Mouse (Mus musculus) cerebellum, adult 9-10 months (tissue): ENCODE data around the gene Cpne4.

Experiments used
- DNase-seq: peaks from one replicate; pipeline ENCODE4 v3.0.0; 2022

Gene Cpne4

GRCm38 (mm10) chr9:104546986-104547385, at the start of gene Cpne4:
Cpne4 (plus strand) TSS chr9:104547286.
- no peak for DNase-seq

- DNase-seq: no peak
Measured at GRCm38 (mm10) chr9:104515187-104515586, 31.9 kb upstream of the Cpne4 start.

- no peak for DNase-seq
Measured at GRCm38 (mm10) chr9:104535508-104535907, 11.6 kb upstream of the Cpne4 start.

- DNase-seq: no peak
Measured at GRCm38 (mm10) chr9:104565815-104566214, 18.7 kb downstream of the Cpne4 start.

- no peak for DNase-seq
Measured at GRCm38 (mm10) chr9:104566468-104566867, 19.4 kb downstream of the Cpne4 start.

GRCm38 (mm10) chr9:104567096-104567495, 20.0 kb downstream of the Cpne4 start:
- no peak for DNase-seq

- peak; percentile 1 for DNase-seq
Measured at GRCm38 (mm10) chr9:104569480-104570167, 22.5 kb downstream of the Cpne4 start.

GRCm38 (mm10) chr9:104572856-104573255, 25.8 kb downstream of the Cpne4 start:
- DNase-seq: no peak

- DNase-seq: peak; percentile 14
Measured at GRCm38 (mm10) chr9:104574476-104574875, 27.4 kb downstream of the Cpne4 start.

- DNase-seq: no peak
Measured at GRCm38 (mm10) chr9:104581921-104582624, 35.0 kb downstream of the Cpne4 start.

GRCm38 (mm10) chr9:104582675-104583074, 35.6 kb downstream of the Cpne4 start:
- DNase-seq: no peak

GRCm38 (mm10) chr9:104594550-104594949, 47.5 kb downstream of the Cpne4 start:
- DNase-seq: peak; percentile 14

- no peak for DNase-seq
Measured at GRCm38 (mm10) chr9:104594979-104595378, 47.9 kb downstream of the Cpne4 start.

- DNase-seq: no peak
Measured at GRCm38 (mm10) chr9:104612523-104612922, 65.4 kb downstream of the Cpne4 start.

- DNase-seq: no peak
Measured at GRCm38 (mm10) chr9:104616691-104617090, 69.6 kb downstream of the Cpne4 start.

GRCm38 (mm10) chr9:104623564-104623963, 76.5 kb downstream of the Cpne4 start:
- no peak for DNase-seq

- DNase-seq: no peak
Measured at GRCm38 (mm10) chr9:104627816-104628215, 80.7 kb downstream of the Cpne4 start.

GRCm38 (mm10) chr9:104629282-104629681, 82.2 kb downstream of the Cpne4 start:
- DNase-seq: no peak

GRCm38 (mm10) chr9:104646348-104646994, 99.4 kb downstream of the Cpne4 start:
- DNase-seq: no peak

- no peak for DNase-seq
Measured at GRCm38 (mm10) chr9:104652691-104653261, 105.7 kb downstream of the Cpne4 start.

- no peak for DNase-seq
Measured at GRCm38 (mm10) chr9:104659758-104660157, 112.7 kb downstream of the Cpne4 start.

GRCm38 (mm10) chr9:104676665-104677064, 129.6 kb downstream of the Cpne4 start:
- DNase-seq: peak; percentile 1

- DNase-seq: no peak
Measured at GRCm38 (mm10) chr9:104678571-104678970, 131.5 kb downstream of the Cpne4 start.

- DNase-seq: no peak
Measured at GRCm38 (mm10) chr9:104687051-104687450, 140.0 kb downstream of the Cpne4 start.
